Mouse (Mus musculus): Measurements from ENCODE around the gene Tsks. TPM values are rescaled to one million over a fixed set of nuclear protein-coding genes. Genes with fewer than 3 reads are reported as not detected.
A peak's percentile ranks its signal among the peaks of the same experiment; 100 is the strongest.

Tsks gene
- total RNA-seq, 2 experiments from 2014 or later: not detected

DNA sequence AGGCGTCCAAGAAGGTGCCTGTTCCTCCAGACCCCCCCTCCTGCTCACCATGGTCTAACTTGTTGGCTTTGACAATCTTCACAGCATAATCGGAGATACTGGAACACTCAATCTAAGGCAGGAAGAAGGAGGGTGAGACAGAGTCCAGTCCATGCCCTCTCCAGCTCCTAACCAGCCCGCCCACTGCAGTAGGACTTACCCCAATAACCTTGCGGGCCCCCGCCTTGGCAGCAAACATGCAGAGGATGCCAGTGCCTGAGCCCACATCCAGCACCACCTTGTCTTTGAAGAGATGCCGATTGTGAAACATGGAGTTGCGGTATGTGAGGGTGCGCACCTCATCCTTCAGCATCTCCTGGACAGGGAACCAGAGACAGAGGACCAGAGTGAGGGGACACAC is 38.5 kb downstream of the Tsks start:
- DNase-seq: no peak

GRCm38 (mm10) chr7:44983085-44983484 is 40.1 kb downstream of the Tsks start:
- DNase-seq: peak; percentile 94

DNA sequence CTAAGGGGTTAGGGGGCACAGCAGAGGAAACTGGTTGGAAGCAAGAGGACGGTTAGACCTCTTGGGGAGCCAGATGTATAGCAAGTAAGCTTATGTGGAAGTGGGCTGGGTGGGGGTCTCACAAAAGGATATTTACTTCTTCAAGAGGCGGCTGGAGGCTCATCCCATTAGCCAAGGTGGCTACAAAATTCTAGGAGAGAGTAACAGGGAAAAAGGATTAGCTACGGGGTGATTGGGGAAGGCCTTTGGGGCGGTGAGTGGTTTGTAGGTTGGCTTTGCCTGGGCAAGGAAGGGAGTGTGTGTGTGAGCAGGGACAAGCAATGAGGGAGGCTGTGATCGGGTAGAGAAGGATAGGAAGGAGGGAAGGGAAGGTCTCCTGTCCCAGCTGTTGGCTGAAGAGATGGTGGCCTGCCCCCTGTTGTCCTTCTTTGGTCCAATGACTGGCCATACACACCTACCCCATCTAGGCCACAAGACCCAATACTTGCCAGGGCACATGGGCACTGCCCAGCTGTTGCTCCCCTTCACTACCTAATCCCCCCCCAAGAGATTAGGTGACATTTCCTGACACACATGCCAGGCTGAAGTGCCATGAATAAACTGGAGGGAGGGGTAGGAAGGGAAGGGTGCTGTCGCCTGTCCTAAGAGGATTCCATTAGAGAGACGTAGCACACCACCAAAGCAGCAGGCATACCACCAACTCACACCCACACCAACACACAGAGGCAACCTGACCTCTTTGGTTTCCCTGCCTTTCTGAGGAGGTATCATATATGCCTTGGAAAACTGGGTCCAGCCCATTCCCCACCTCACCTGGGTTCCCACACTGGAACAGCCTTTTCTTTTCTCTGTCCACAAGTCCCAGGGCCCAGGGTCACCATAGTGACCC is 41.2 kb downstream of the Tsks start:
- no peak for DNase-seq

DNA sequence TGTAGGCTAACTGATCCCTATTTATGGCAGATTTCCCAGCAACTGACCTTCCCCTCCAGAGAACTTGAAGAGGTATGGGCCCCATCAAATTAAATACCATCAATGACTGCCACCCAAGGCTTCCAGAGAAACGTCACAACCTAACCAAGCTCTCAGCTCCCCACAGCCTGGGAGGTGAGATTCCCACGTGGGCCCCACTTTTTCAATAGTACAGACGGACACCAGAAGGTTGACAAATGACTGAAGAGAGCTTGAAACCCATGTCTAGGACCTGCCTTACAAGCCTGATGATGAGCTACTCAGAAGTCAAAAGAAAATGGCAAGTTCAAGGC is 41.8 kb downstream of the Tsks start:
- DNase-seq: no peak

DNA sequence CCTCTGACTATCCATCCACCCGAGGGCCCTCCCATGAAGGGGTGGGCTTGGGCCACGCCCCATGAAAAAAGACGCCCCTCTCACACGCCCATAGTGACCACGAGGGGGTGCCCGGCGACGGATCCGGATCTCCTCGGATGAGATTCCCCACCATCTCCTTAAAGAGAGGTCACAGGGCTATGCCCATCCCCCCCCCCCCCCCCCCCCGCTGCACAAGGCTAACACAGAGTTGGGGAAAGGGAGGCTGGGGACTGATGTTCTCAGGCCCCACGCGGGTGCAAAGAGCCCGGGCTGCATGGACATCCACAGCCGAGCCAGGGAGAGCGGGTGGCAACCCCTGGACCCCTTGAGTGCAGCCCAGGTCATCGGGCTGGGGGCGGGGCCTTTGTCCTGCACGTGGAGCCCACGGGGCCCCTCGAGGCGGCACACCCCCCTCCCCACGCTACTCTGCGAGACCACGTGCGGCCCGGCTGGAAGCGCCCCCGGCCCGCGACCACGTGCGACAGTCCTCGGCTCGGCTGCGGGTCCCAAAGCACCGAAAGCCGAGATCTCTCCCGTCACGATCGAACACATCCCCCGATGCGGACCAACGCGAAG is 42.7 kb downstream of the Tsks start:
- peak; percentile 87 for DNase-seq

GRCm38 (mm10) chr7:44986192-44986878 is 43.3 kb downstream of the Tsks start, which contains the start of gene Prmt1:
TSS of gene Prmt1 (minus strand) at chr7:44986568.
- DNase-seq: peak; percentile 97

- DNase-seq: no peak
These were observed 44.1 kb downstream of the Tsks start for GRCm38 (mm10) chr7:44986879-44987718.

- DNase-seq: no peak
These were observed 53.7 kb downstream of the Tsks start for GRCm38 (mm10) chr7:44996672-44997071.

DNA sequence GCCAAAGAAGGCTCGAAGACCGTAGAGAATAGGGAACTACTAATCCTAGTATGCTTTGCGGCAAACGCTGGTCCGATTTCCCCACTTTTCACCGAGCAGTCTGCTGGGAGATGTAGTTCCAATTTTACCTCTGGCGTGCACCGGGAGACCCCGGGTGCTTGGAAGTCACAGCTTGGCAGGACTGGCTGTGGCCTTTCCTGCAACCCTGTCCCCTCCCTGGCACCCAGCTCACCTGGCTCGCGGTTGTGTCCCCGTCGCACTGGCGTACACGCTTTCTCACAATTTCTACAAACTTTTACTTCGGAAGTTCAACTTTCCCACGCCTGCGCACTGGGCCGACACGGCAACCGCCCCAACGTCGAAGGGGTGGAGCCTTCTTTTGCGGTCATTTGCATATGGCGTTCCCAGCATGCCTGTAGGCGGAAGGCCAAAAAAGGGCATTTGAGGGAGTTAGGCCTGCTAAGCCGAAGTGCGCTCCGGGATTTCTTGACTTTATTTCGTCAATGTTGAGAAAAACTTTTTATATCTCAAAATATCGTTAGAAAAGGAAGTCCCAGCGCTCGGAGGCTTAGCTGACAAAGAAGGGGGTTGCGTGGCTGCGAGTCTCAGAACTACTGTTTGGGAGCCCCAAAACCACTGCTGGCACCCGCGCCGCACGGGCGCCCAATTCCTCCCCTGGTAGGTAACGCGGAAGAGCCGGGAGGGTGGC is 54.4 kb downstream of the Tsks start, which contains the start of gene Irf3:
Gene Irf3 (plus strand): TSS at position 418 of the 709 bp plus-strand sequence.
- DNase-seq: peak; percentile 97

- DNase-seq: no peak
These were observed 55.0 kb downstream of the Tsks start for GRCm38 (mm10) chr7:44997940-44998428.

DNA sequence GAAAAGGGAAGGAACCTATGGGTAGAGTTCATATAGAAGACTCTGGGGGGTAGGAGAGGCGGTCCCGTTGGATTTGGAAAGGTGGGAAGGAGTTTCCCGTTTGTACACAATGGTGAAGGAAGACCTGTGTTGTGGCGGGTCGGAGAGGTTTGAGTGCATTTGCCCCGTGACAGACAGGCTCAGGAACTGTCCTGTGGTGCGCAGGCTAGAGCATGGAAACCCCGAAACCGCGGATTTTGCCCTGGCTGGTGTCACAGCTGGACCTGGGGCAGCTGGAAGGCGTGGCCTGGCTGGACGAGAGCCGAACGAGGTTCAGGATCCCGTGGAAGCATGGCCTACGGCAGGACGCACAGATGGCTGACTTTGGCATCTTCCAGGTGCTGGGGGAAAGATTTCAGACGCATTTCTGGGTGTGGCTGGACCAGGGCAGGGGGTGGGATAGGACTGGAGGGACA is 55.5 kb downstream of the Tsks start, which contains the start of gene Bcl2l12:
Gene Bcl2l12 (minus strand): TSS at position 212 of the 455 bp plus-strand sequence.
- peak; percentile 70 for DNase-seq

DNA sequence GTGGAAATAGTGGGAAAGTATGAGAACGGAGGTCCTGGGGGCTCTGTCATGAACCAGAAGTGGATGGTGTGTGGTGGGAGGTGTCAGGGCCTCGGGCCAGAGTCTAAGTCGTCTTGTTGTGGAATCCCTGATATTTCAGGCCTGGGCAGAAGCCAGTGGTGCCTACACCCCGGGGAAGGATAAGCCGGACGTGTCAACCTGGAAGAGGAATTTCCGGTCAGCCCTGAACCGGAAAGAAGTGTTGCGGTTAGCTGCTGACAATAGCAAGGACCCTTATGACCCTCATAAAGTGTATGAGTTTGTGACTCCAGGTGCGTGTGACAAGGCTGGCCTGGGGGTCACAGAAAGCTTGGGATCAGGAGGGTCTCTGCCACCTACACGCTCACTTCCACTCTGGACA is 56.7 kb downstream of the Tsks start:
- DNase-seq: no peak

DNA sequence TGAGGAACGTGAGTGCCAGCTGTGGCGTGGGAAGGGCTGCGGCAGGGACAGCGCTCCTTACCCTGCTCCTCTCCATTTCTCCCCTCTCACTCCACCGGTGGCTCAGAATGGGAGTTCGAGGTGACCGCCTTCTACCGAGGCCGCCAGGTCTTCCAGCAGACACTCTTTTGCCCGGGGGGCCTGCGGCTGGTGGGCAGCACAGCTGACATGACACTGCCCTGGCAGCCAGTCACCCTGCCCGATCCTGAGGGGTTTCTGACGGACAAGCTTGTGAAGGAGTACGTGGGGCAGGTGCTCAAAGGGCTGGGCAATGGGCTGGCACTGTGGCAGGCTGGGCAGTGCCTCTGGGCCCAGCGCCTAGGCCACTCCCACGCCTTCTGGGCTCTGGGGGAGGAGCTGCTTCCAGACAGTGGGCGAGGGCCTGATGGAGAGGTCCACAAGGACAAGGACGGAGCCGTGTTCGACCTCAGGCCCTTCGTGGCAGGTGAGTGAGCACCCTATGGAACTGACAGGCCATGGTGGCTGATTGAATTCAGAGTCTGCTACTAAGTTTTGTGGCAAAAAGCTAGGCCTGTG is 57.6 kb downstream of the Tsks start:
- DNase-seq: no peak

DNA sequence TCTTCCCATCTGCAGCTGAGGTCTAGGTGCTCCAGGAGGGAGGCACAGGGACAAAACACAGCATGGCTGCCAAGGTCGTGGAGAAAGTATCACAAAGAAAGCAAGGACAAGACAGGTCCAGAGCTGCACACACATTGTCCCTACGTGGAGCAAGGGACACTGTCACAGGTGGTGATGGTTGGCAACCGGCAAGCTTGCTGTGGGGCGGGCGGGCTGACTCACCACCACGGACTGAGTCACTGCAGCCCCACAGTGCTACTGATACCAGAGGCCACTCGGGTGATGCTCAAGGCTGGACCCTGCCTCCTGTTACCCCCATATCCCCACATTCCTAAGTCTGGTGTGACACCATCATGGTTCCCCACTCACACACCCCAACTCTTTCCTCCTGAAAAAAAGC is 59.4 kb downstream of the Tsks start:
- no peak for DNase-seq

DNA sequence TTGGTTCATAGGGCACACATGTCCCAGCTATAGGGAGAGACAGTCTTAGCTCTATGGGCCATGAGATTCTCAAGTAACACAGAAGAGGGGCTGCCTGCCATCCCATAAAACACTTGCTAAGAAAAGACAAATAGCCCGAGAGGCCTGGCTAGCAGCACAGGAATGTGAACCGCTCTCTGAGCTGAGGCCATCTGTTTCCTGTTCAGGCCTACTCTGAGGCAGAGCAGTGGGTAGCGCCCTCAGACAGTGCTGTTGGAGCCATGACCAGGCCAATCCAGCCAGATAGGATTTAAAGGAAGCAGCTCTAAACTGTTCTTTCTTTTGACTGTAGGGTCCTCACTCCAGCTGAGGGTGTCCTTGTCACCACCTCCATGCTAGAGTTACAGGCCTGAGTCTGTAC is 61.5 kb downstream of the Tsks start:
- peak; percentile 26 for DNase-seq

GRCm38 (mm10) chr7:45005321-45005992 is 62.5 kb downstream of the Tsks start:
- DNase-seq: no peak

GRCm38 (mm10) chr7:45006503-45006902 is 63.5 kb downstream of the Tsks start:
- DNase-seq: no peak

DNA sequence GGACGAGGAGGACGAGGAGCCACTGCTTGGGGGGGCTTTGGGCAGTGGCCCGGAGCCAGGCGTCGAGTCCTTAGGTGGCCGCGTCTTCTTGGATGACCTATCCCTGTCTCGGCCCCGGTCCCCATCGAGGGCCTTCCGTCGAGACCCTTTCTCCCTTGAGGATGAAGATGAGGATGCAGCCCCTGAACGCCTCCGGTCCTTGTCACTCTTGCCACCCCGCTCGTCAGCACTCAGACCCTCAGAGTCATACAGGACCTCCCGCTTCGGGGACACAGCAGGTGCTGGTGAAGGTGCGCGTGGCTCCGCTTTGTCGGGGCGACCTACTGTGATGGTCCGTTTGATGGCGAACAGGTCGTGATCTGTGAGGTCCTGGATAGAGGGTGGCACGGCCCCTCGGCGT is 64.1 kb downstream of the Tsks start:
- DNase-seq: no peak

All from heart, postnatal 4 days (tissue).